Mouse (Mus musculus) adrenal gland, postnatal 14 days (tissue): Measurements from ENCODE around the gene Crmp1. TPM values are rescaled to one million over a fixed set of nuclear protein-coding genes. Genes with fewer than 3 reads are reported as not detected.
A peak's percentile ranks its signal among the peaks of the same experiment; 100 is the strongest.

Experiments used
- DNase-seq: peaks from one replicate; pipeline ENCODE4 v3.0.0; 2021; ENCODE audit warnings: mixed read lengths
- total RNA-seq: library from RNA; stranded (reverse); gene quantifications from 2 replicates; pipeline ENCODE4 v1.2.3, GENCODE M21; 2021

The Crmp1 gene
- total RNA-seq, 1 experiment from 2014 or later = 7.0 TPM

DNA sequence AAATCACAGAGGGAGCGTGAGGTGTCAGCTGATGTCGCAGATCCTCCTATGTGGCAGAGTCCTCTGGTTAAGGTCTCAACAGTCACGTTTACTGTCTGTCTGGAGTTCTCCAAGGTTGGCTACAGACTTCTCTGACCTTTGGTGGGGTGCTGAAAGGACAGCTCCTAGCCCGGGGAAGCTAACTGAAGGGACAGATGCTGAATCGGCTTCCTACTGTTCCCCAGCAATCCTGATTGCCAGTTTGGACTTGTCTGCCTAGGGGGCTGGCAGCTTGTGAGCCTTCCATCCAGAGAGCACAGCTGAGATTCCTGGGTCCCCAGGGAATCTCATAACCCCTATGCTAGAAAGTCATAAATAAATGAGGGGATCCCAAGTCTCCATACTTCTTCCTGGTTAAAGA, 1.2 kb upstream of the Crmp1 start:
- DNase-seq = peak; percentile 62

DNA sequence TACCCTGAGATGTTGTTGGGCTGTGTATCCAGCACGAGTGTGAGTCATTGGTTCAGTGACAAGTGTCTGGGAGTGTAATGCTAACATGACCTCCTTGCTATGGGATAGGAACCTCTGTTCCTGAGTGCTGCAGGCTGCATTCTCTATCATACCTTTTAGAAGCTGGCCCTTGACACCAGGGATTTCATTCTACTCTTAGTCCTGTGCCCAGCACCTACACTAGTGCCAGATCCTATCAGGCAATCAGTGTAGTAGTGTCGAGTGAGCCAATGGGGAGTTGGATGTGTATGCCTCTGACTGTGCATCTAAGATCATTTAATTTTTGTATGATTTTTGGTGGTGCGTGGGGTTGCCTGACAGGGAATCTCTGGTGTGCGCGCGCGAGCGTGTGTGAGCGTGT, 516 bp upstream of the Crmp1 start:
- no peak for DNase-seq

DNA sequence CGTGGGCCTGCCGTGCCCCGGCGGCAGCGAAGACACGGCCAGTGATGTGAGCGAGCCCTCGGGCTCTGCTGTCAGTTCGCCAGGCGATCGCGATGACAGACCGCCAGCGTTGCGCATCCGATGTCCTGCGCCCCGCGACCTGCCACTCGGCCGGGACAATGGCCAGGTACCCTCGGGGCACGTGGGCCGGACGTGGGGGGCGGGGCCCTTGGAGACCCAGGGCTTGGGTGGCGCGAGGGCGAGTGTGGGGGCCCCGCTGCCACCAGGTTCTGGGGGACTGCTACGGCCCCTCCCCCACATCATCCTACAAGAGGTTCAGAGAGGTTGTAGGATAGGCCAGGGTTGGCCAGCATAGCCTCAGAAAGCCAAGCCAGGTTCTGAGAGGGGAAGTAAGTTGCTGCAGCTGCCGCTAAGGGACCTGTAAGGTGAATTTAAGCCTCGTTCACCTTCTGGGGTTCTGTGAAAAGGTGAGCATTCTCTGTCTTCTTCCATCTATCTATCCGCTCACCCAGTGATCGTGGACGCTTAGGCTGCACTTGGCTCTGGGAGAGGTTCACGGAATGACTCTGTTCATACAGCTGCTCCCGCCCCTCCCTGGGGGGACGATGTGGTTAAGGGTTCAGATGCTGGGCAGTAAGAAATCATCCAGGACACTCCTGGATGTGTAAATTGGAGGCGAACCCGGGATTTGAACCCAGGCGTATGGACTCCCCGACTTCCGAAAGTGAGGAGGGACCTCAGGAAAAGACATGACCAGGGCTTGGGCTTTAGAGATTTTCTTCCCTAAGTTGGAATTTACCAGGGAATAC, 824 bp downstream of the Crmp1 start:
- DNase-seq = peak; percentile 7

DNA sequence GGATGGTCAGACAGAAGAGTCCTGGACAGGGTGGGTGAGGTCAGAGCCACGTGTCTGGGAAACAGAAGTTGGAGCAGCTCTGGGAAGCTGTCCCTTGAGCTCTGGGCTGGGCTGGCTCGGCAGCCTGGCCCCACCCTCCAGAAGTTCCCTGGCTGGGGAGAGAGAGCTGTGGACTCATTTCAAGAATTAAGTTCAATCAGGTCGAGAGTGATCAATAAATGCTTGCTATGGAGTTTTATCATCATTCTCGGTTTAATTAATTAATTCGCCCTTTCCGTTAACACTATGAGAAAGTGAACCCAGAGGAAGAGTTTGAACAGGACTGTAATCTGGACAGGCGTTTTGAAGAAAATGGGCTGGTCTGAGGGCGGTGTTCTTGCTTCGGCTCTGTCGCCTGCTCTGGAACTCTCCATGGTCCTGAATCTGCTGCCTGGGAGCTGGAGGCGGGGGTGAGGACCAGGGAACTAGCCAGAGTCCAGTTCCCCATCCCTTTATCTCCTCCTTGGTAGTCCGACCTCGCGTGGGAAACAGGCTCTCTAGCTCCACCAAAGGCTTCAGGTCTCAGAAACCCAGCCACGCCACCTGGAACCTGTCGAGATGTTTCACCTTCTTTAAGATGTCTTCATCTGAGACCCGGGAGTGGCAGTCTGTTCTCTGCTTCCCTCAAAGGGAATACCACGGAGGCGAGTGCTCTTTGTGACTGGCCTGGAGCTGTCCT, 1.6 kb downstream of the Crmp1 start:
- DNase-seq = peak; percentile 88

DNA sequence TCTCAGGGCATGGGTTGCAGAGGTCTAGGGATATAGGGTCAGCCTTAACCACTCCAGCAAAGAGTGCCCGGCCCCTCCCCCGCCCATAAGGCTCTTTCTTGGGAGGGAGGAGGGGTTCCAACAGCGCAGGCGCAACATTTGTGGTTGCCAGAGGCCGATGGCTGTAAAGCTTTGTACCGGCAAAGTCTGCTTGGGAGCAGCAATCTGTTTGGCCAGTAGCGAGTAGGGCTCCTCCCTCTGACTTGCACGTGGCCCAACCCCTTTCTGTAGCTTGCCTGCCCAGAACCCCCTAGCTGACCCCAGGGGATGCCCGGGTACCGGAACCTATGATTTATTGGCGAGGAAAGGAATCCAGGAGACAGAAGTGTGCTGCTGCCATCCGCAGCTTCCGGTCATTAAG, 2.4 kb downstream of the Crmp1 start:
- peak; percentile 18 for DNase-seq

DNA sequence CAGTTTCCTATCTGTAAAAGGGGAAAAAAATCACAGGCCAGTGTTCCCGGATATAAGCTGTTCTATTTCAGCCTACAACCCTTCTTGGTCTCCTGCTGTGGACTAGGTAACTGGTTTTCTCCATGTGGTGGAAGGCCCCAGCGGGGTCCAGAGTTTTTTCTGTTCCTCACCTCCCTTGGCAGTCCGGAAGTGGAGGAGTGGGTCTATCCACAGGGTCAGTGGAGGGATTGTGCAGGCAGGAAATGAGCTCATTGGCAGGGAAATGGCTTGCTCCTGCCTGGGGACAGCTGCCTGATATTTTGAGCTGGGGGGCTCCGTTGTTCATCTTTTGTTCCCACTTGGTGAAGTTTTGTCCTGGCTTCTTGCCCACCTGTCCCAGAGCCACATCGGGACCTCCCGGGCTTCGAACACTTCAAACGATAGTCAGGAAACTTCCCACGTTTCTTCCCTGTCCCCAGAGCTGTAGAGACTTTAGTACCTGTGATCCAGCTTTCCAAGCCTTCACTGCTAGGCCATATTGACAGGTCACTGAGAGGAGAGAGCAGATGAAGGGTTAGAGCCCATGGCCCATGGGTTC, 3.0 kb downstream of the Crmp1 start:
- DNase-seq = no peak

DNA sequence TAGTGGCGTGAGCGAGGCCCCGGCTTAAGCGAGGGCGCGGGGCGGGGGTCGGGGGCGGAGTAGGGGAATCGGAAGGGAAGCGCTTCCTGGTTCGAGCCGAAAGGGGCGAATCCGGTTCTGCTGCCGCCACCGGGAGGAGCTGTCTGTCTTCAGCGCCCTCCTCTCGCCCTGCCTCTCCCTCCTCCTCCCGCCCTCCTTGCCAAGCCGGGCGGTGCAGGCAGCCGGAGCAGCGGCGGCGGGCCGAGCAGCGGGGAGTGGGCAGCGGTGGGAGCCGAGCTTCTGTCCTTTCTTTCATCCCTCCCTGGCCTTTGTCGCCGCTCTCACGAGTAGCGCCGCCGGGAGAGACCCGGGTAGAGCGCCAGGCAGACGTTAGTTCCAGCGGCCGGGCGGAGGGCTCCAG, 3.9 kb downstream of the Crmp1 start:
- DNase-seq = peak; percentile 61

DNA sequence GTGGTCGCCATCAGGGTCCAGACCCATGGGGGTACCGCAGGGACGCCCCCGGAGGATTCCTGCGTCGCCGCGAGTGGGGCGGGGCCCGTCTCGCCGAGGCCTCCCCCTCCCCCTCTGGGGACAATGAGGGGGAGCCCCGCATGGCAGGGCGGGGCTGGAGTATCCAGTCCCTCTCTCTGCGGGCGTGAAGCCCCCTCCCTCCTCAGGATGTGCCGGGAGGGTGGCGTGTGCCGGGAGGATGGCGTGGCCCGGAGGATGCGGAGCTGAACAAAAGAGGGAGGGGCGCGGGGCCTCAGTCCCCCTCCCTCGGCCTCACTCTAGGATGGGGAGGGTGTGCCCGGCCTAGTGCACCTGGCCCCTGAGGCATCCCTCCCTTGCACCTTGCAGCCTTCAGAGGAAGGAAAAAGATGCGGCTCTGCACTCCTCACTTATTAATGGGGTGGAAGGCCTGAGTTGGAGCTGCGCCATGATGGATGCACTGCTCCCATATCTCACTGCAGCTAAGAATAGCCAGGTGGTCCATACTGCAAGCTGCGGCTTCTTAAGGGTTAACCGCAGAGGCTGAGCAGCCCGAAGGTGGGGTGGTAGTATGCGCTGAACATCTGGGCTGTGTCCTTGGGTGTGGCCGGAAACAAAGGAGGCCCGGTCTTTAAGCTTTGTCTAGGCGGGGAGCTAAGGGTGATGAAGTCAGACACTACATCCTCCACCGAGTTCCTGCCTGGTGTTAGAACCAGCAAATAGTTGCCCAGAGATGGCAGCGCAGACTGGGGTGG, 4.6 kb downstream of the Crmp1 start:
- DNase-seq = no peak

DNA sequence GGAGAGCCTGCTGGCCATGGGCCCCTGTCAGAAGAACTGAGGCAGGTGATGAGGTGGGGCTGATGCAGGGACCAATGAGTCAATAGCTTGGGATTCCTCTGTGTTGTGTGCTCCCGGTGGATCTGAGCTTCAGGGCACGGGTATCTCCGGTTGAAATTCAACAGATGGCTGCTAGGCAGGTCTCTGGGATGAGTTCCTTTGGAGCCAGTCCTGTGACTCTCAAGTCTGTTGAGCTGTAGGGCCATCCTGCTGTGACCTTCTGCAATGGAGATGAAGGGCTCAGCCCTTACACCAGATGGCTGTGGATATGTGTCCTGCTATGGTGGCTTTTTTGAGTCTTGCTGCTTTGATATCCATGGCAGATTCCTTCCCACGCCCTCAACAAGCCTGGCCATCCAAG, 5.7 kb downstream of the Crmp1 start:
- DNase-seq = no peak

DNA sequence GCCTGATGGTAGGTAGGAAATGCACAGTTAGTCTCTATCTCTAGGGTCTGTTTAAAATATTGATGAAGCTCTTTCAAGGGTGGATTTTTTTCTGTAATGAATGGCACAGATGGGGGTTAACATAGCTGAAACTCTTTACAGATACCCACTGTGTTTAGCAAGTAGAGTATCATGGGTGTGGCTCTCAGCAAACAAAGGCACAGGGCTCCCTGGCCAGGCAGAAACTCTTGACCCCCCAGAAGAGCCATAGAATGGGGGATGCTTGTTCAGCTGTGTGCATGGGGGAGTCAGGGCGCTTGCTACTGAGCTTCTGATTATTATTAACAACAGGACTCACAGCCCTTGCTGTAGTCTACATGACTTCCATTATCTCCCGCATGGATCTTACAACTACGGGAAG, 7.1 kb downstream of the Crmp1 start:
- DNase-seq = no peak

DNA sequence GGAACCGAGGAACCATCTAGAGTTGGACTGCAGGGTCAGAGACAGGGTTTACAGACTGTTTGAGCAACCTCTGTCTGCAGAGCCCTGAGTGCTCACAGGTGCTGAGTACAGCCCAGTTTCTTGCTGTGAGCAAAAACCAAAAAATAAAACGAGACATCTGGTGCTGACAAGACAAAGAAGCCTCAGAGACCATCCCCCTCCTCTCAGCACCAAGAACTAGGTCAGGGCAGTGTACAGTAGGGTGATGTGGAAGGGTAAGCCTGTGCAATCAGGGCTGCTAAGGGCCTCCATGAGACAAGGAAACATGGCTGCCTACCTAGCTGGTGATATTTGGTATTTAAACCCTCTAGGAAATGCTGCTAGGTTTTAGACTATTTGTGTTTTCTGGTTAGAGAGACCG, 9.9 kb downstream of the Crmp1 start:
- DNase-seq = no peak

DNA sequence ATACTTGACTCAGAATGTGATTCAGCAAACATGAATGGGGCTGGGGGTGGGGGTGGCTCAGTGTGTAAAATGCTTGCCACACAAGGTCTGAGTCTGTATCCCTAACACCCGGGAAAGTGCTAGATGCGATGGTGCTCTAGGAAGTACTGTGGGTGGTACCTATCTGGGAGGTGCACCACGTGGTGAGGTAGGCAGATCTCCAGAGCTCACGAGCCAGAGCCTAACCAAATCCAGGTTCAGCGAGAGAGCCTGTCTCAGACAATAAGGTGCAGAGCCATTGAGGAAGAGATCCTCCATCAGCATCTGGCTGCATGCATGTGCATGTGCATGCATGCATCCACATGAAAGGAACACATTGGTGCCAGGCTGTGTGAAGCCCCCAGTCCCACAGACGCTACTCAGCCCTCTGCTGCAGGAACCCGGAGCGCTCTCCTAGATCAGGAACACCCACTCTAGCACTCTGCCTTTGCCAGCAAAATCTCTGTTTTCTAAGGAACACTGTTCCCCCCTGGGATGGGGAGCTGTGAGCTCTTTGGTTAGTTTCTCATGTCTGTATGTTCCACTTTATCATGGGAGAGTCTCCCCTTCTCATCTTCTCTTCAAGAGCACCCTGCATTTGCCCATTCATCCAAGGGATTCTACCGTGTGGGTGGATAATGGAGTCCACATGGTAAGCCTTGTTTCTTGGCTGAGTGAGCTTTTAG, 10.5 kb downstream of the Crmp1 start:
- no peak for DNase-seq

DNA sequence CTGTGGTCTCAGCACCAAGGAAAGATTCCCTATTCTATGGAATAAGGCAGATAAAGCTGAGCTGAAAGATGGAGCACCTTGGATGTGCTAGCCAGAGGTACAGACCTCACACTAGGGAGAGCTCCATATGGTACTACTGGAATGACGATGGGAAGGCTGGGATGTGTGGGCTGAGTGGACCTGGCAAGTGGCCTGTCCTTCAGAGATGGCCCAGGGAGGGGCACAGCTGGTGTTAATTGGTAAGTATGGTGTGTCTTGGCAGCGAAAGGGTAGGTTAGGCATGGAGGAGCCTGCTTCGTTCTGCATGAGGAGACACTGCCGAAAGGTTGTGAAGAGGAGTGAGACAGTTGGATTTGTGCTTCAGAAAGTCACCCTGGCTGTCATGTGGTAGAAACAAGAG, 12.8 kb downstream of the Crmp1 start:
- no peak for DNase-seq

DNA sequence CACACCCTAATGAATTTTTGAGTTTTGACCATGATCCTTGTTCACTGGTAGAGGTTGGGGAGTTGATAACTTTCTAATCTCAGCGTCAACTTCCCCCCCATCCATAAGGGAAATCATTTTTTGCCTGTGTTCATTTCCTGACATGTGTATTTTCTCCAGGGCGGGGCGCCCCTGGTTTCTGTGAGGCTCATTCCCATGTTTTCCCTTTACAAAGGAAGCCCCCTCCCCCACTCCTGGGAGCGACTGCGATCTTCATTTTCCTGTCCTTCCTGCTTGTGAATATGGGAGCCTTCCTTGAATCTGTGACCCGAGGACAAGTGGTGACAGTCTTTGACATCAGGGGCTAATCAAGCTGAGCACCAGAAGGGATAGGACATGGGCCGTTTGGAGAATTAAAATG, 15.1 kb downstream of the Crmp1 start:
- DNase-seq = no peak

DNA sequence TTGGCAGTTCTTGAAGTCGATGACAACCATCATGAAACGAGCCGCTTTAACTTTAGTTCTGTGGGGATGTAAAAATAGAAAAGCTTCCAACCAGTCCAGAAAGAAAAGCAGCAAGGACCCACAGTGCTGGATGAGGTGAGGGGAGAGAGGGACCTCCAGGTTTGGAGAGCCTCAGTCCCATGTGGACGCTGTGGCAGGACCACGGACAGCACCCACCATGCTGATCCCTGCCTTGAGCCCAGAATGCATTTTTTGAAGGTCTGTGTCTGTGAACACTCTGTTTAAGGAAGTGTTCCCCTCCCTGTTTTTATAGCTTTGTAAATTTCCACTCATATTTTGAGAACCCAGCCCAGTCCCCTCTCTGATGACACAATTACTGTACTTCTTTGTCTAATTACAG, 15.5 kb downstream of the Crmp1 start:
- peak; percentile 70 for DNase-seq

DNA sequence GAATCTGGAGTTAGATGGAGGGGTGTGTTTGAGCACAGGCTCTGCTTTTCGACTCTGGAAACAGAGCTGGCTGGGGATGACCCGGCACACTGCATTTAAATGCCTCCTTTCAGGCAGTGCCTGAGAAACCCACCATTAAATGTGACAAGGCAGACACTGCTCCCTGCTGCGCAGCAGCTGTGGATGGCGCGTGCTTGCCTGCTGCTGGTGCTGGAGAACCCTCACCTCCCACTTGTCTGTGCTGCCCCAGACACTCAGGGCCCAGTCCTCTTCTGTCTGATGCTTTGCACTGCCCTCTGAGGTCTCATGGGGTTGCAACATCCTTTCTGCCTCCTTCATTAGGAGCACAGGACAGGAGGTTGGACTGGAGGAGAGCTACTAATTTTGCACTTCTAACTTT, 20.0 kb downstream of the Crmp1 start:
- DNase-seq = no peak

DNA sequence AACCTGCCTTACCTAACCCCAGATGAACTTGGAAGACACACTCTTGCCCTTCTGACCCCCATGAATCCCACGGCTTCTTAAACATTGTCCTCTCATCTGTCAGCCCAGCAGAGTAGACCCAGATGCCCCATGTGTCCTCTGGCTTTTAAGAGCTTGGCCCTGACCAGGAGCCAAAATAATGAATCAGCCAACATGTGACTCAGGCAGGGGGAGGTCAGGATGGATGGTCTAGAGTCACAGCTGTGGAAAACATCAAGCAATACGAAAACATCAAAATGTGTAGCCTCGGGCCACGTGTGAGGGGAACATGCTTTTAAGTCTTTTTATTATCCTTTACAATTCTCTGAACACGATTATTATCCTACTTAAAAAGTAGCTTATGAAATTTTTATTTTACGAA, 22.1 kb downstream of the Crmp1 start:
- peak; percentile 76 for DNase-seq

DNA sequence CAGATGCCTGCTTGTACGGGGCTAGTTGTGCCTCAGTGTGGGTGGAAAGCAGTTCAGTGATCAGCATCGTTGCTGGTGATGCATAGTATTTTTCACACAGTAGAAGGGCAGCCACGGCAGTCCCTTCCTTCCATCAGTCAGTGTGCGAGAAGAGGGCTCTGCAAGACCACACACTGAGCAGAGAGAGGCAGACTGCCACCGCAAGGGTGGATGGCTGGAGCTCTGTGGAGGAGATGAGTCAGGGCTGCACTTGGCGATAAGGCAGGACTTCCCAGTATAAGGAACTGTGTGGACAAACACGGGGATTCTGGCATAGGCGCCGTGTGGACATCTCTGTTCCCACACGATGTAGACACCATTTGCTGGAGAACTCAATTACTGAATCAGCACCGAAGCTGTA, 39.3 kb downstream of the Crmp1 start:
- DNase-seq = no peak

DNA sequence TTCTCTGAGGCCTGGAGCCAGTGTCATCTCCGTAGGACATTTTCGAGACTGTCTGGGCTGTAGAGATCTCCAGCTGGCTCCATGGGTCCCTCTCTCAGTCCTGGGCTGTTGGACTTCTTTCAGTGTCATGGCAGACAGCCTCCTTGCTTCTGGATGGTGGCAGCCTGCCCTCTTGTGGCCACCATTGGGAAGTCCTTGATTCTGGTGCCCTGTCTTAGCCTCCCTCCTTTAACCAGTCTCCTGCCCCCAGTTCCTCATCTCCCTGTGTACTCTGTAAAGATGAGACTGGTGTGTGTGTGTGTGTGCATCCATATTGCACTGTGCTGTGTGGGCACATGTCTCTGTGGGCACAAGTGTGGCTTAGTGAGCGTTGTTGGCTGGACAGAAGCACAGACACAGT, 46.6 kb downstream of the Crmp1 start:
- peak; percentile 67 for DNase-seq

DNA sequence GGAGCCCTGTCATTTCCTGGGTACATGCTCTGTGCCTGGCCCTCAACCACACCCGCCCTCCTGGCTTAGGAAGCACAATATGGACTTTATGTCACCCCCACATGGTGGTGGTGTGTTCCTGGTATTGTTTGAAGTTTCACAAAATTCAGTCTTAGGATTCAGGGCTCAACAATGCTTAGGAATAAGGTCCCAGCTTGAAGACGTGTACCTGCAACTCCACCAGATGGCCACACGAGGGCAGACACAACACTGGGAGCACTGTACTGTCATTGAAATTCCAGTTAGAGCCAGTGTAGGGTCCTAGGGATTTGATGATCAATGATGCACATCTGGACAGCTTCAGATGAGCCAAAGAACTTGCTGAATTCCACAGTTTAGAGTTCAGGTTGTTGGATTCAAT, 47.5 kb downstream of the Crmp1 start:
- peak; percentile 43 for DNase-seq

DNA sequence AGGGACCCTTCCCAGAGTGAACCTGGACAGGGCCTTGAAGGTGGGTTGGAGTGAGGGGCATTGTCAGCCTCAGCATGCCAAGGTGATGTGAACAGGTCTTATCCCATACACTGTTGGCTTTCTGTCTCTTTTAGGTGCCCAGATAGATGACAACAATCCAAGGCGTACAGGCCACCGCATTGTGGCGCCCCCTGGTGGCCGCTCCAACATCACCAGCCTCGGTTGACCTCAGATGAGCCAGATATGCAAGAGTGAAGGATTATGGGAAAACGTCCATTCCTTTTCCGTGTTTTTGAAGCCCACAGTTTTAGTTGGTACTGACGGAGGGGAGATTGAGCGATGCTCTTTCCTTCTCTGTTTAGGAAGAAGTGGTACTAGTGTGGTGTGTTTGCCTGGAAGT, 49.2 kb downstream of the Crmp1 start:
- DNase-seq = peak; percentile 28

DNA sequence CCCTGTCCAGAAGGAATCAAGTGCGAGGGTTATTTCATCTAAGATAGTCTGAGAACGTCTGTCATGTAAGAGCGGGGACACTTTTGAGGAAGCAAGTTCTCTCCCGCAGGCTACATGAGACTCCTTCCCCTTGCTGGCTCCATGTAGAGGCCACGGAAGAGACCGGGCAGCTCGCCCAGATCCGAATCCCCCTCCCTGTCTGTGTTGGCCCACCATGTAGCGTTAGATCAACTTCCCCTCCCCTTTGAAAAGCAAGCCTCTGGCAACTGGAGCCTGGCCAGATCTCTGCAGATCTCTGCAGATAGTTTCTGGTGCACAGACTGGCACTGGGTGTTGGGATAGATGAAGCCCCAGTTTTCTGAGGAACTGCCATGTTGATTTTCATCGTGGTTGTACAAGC, 55.0 kb downstream of the Crmp1 start:
- DNase-seq = no peak
